In genomic region chr2:32536634-32537359, GRCm38 (mm10) we compare ENCODE assay signal across 1 mouse cellular context.
A peak's percentile ranks its signal among the peaks of the same experiment; 100 is the strongest.
TF ChIP-seq lines count a peak whose summit lies in the region.

No protein-coding gene starts in this region.

TF ChIP-seq in CH12.LX, 34 proteins besides CTCF, POLR2A, EP300 and RAD21 (continued from another document):
- peak; percentile 61 for TF ChIP-seq ZNF384 (IDR thresholded peaks at IDR 0.05; ENCODE audit: low read depth, low read length)
- TF ChIP-seq ZC3H11A (IDR thresholded peaks at IDR 0.05; ENCODE audit: low read depth, low read length) = no peak
- peak; percentile 75; the same call in 1 of the 2 replicates for TF ChIP-seq MXI1 (IDR thresholded peaks at IDR 0.05; ENCODE audit: low read depth, low read length)
- peak; percentile 11; the same call in 1 of the 2 replicates for TF ChIP-seq ETS1 (conservative IDR thresholded peaks at IDR 0.05; ENCODE audit: low read depth, low read length)
- peak; percentile 83 for TF ChIP-seq SIN3A (IDR thresholded peaks at IDR 0.05; ENCODE audit: low read length)
- 0 out of 2 replicates have a peak, but pooled peaks have one; percentile 23 for TF ChIP-seq HCFC1 (IDR thresholded peaks at IDR 0.05; ENCODE audit: low read depth, low read length)
- TF ChIP-seq JUND (conservative IDR thresholded peaks at IDR 0.05; ENCODE audit: low read depth, low read length) = no peak
- TF ChIP-seq ZKSCAN1 (IDR thresholded peaks at IDR 0.05; ENCODE audit: borderline replicate concordance, low read depth, low read length) = no peak
- no peak for TF ChIP-seq GABPA (IDR thresholded peaks at IDR 0.05; ENCODE audit: insufficient replicate concordance, low read depth, low read length)
- TF ChIP-seq RCOR1 (conservative IDR thresholded peaks at IDR 0.05; ENCODE audit: low read depth, low read length) = no peak
- no peak for TF ChIP-seq TCF12 (IDR thresholded peaks at IDR 0.05; ENCODE audit: low read depth, low read length)
- TF ChIP-seq MYC (IDR thresholded peaks at IDR 0.05; ENCODE audit: low read depth, low read length) = no peak
- TF ChIP-seq MAFK (IDR thresholded peaks at IDR 0.05; ENCODE audit: insufficient replicate concordance, low read length) = no peak
- no peak for TF ChIP-seq MAX (IDR thresholded peaks at IDR 0.05; ENCODE audit: low read length)
- TF ChIP-seq USF1 (IDR thresholded peaks at IDR 0.05; ENCODE audit: low read depth, low read length) = no peak
- 0 out of 2 replicates have a peak, but pooled peaks have one; percentile 18 for TF ChIP-seq IRF4 (IDR thresholded peaks at IDR 0.05; ENCODE audit: low read depth, low read length)
- peak; percentile 71 for TF ChIP-seq NELFE (IDR thresholded peaks at IDR 0.05; ENCODE audit: low read depth, low read length)
- TF ChIP-seq UBTF (IDR thresholded peaks at IDR 0.05; ENCODE audit: low read depth, low read length) = no peak
- TF ChIP-seq CHD2 (IDR thresholded peaks at IDR 0.05; ENCODE audit: low read length) = peak; percentile 60; the same call in 1 of the 2 replicates
- TF ChIP-seq SMC3 (IDR thresholded peaks at IDR 0.05; ENCODE audit: low read depth, low read length) = 0 out of 2 replicates have a peak, but pooled peaks have one; percentile 16
- TF ChIP-seq CHD1 (IDR thresholded peaks at IDR 0.05; ENCODE audit: low read depth, low read length) = peak; percentile 27; the same call in 1 of the 2 replicates
- no peak for TF ChIP-seq JUN (IDR thresholded peaks at IDR 0.05; ENCODE audit: insufficient read depth, low read depth, low read length)
- TF ChIP-seq E2F4 (IDR thresholded peaks at IDR 0.05; ENCODE audit: insufficient replicate concordance, low read depth, low read length) = no peak
- 0 out of 2 replicates have a peak, but pooled peaks have one; percentile 45 for TF ChIP-seq POLR2AphosphoS2 (IDR thresholded peaks at IDR 0.05; ENCODE audit: low read depth, low read length)
- TF ChIP-seq MAZ (IDR thresholded peaks at IDR 0.05; ENCODE audit: low read depth, low read length) = peak; percentile 17; the same call in 1 of the 2 replicates
- no peak for TF ChIP-seq MEF2A (IDR thresholded peaks at IDR 0.05; ENCODE audit: borderline replicate concordance, low read depth, low read length)
- TF ChIP-seq ZMIZ1 (IDR thresholded peaks at IDR 0.05; ENCODE audit: low read depth, low read length) = peak; percentile 64; the same call in 1 of the 2 replicates
- TF ChIP-seq BHLHE40 (IDR thresholded peaks at IDR 0.05; ENCODE audit: low read depth, low read length) = peak; percentile 47
- TF ChIP-seq ELF1 (IDR thresholded peaks at IDR 0.05; ENCODE audit: low read depth, low read length) = 0 out of 2 replicates have a peak, but pooled peaks have one; percentile 48
